Mouse (Mus musculus) brain, embryonic 14.5 days (tissue): ENCODE measurements around the gene Gtf2a2. TPM values are rescaled to one million over a fixed set of nuclear protein-coding genes. Genes with fewer than 3 reads are reported as not detected.

Experiments used
- DNase-seq: peaks from one replicate; pipeline ENCODE4 v3.0.0-alpha.2; 2011; ENCODE audit warnings: low read depth
- CTCF ChIP-seq: fragments of 200-500 bp; IDR thresholded peaks from 2 replicates; pipeline ENCODE4 v1.5.1; 2012; ENCODE audit warnings: inconsistent platforms, mild to moderate bottlenecking, moderate library complexity, borderline replicate concordance; ENCODE audit not compliant: insufficient read depth, insufficient read length; ENCODE audit errors: extremely low read depth
- POLR2A ChIP-seq: fragments of 200-500 bp; IDR thresholded peaks from 2 replicates; pipeline ENCODE4 v1.6.1; 2012; ENCODE audit warnings: mild to moderate bottlenecking, inconsistent platforms, borderline replicate concordance; ENCODE audit not compliant: poor library complexity, insufficient read depth, insufficient read length, severe bottlenecking; ENCODE audit errors: extremely low read depth
- polyA plus RNA-seq: library from polyadenylated mRNA; depleted of rRNA; stranded (reverse); fragments of >200 nt; gene quantifications from 2 replicates; pipeline ENCODE4 v1.2.3, GENCODE M21; 2012; rRNA removed

The Gtf2a2 gene
- polyA plus RNA-seq = 103 and 126 TPM in 2 replicates

DNA sequence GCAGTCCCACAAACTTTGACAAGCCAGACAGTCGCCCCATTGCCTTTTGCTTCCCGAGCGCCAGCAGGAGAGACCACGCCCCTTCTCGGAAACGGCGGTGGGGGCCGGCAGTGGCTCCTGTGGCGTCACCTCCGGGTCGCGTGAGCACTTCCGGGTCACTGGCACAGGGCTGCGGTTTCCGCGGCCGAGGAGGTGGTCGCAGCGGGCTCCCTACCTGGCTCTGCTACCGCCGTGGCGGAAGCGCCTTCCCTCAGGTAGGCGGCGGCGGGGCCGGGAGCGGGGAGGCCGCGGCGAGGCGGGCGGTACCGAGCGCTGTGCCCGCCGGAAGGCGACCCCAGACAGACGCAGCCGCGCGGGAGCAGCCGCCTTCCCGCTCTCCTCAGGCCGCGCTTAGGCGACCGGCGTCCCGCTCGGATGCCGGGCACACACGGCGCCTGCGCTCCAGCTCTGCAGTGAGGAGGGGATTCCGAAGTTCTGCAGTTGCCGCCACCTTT, at the start of gene Gtf2a2:
Gene Gtf2a2 (plus strand): TSS at position 143 of the 494 bp plus-strand sequence.
- TF ChIP-seq POLR2A (peak; percentile 92), CTCF (no peak)
- peak; percentile 97 for DNase-seq

DNA sequence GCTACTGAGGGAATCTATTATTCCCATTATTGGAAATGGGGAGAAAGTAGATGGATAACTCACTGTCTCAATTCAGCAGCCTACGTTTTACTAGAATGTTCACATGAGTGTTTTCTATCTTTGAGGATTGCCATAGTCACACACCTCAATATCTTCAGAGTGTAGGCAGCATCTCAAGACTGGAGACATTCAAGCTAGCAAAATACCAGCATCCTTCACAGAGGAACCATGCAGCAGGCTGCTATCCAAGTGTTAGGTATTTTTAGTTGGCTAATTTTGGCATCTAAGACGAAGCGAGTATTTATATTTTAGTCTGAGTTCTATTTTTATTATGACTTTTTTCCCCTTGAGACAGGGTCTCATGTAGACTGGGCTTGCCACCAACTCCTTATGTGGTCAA, 48.0 kb upstream of the Gtf2a2 start:
- DNase-seq = no peak
- TF ChIP-seq CTCF (no peak), POLR2A (no peak)

DNA sequence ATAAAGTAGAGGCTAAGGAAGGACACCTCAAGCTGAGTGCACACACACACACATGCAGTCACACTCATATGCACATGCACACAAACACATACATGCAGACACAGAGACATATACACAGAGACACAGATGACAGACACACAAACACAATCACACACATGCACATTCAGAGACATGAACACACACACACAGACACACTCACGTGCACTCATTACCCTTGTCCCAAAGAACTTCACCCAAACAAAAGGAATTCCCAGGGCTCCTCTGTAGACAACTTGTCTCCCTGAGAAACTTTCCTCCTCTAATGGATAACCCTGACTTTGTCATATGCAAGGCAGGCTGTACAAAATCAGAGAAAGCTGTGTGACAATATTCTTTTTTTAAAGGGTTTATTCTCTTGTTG, 26.8 kb upstream of the Gtf2a2 start:
- TF ChIP-seq POLR2A (no peak), CTCF (no peak)
- no peak for DNase-seq

DNA sequence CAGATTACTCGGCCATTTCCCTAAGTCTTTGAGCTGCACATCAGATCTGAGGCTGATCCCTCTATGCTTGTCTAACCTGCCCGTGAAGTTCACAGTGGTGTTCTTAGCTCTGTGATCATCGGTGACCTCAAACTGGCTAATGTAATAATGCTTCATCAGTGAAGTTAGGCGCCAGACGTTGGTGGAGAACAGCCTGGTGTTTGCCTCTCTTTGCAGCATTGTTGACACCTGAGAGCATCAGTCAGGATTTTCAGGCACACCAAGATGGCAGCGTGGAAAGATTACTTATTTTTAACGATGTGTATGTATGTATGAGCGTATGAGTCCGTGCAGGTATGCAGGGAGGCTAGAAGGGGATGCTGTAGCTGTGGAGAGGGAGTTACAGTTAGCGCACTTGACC, 26.3 kb upstream of the Gtf2a2 start:
- DNase-seq = no peak
- TF ChIP-seq CTCF (no peak), POLR2A (no peak)

DNA sequence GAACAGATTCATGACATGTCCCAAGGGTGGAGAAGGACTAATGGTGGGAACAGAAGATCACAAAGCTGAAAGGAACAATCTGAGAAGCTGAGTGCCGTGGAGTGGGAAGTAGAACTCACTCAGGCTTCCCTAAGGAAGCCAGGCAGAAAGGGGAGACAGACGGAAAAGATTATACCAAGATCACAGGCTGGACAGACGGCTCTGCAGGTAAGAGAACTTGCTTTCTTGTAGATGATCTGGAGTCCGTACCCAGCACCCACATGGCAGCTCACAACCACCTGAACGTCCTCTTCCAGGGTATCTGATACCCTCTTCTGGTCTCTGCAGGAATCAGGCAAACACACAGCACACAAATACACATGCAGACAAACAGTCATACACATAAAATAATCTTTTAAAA, 25.8 kb upstream of the Gtf2a2 start:
- TF ChIP-seq POLR2A (no peak), CTCF (no peak)
- no peak for DNase-seq

DNA sequence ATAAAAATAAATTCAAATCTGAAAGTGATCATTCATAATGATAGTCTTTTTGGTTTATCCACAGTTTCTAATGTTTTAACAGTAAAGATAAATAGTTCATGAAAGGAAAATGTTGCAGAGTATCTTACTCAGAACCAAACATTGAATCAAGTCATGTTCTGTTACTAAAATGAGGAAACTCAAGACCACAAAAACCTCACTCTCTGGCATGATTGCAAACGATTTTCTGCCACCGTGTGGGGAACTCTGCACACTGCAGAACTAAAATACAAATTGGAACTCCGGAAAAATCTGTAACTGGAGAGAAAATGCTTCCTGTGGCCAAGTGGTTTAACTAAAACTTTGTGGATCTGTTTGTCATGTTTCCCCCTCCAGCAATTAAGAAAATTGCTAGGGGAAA, 24.8 kb upstream of the Gtf2a2 start:
- peak; percentile 83 for DNase-seq
- no peak for TF ChIP-seq POLR2A
- peak; percentile 71; the same call in 1 of the 2 replicates for TF ChIP-seq CTCF

DNA sequence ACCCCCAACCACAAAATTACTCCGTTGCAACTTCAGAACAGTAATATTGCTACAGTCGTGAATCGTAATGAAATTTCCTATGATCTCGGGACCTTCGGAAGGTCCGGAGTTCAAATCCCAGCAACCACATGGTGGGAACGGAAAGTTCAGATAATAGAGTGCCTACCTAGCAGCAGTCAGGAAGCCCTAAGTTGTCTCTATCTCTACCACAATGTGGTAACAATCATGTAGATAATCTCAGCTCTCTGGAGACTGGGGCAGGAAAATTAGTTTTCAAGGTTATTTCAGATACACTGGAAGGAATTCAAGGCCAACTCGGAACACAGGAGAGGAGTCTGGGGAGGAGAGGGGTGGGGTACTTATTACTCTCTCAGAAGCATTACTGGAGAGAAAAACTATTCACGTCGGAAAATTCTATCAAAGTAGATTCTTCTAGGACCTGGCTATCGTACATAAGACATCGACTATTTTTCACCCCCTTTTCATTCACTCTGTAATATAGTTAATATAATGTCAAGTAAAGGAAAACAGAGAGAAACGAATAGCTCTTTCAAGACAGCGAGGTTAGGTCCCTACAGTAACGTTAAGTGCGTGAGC, 23.5 kb upstream of the Gtf2a2 start:
- TF ChIP-seq POLR2A = no peak
- no peak for TF ChIP-seq CTCF
- DNase-seq = no peak

DNA sequence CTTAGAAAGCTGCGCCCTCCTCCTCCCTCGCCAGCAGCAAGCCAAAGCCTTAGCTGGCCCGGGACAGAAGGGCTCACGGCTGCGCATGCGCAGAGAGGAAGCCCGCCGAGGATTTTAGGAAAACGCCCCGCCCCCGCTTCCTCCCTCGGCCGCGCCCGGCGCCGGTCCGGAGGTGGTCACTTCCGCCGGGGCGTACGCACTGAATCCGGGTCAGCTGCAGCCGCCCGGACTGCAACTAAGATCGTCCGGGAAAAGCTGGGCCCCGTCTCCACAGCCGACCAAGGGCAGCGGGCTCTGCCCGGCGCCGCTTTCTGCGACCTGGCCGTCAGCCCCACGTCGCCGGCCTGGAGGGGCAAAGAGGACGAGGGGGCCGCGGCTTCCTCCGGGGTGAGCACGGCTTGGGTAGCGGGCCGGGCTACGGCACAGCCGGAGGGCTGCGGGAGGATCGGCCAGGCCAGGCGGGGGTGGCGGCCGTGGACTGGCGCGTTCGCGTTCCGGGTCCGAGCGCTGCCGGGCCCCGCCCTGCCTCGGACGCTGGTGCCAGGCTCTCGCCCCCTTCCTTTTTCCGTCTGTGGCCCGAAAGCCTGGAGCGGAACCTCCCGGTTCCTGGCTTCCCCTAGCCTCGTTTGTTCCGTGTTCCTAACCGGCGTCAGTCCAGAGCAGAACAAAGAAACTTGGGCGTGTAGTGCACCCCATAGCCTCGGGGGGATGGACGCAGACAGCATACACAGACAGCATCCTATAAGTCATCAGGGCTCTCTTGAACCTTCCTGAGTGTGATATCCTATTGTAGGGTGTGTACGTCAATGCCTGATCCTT, 22.8 kb upstream of the Gtf2a2 start, which contains the start of gene Bnip2:
Gene Bnip2 (plus strand): TSS at position 164 of the 819 bp plus-strand sequence.
- 0 out of 2 replicates have a peak, but pooled peaks have one; percentile 70 for TF ChIP-seq POLR2A
- TF ChIP-seq CTCF = no peak
- DNase-seq = peak; percentile 97

DNA sequence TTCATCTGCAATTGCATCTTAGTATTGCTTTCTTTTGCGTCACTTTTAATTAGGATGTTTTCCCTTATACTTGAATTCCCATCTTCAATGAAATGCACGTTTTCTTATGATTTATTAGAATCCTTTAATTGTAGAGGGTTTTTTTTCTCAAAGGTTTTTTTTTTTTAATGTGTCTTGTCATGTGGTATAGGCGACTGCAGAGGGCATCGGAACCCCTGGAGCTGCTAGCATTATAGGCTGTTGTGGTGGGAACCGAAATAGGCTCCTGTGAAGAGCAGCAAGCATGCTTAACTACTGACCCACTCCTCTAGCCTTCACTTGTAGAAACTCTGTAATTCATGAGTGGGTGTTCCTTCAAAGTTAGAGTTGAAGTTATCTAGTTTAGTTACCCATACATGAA, 22.0 kb upstream of the Gtf2a2 start:
- peak; percentile 50 for DNase-seq
- TF ChIP-seq POLR2A = no peak
- peak; percentile 4; the same call in 1 of the 2 replicates for TF ChIP-seq CTCF

DNA sequence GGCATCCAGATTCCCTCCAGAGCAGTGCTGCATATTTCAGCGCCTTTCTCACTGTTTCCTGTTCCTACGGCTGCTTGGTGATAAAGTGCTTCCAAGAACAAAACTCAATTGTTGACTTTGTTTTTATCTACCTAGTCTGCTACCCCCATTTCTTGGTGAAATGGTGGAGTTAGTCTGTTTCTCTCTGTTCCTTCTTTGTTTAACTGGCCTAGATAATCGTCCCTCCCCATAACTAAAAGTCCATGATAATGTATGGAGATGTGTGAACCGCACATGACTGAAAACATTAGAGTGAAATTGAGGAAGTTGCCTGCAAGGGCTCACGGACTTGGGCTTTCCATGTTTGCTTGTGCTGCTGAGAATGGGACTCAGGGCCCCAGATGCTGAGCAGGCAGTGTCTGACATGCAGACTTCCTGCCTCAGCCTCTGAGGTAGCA, 19.5 kb upstream of the Gtf2a2 start:
- no peak for TF ChIP-seq CTCF
- TF ChIP-seq POLR2A = no peak
- no peak for DNase-seq

DNA sequence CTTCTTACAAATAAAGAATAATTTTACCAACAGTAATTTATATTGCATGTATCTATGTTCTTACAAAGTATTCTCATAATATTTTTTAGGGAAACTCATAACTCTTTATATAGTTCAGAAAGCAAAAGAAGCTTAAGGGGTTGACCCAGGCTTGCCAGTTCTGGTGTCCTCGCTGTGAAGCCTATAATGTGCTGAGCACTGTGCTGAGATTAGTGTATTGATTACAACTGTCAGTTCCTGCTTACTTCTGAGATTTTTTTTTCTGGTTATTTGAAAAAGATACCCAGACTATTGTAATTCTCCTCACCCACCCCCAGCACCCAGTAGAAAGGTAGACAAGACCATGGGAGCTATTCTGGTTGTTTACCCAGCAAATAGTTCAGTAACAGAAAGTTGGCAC, 18.9 kb upstream of the Gtf2a2 start:
- DNase-seq = no peak
- no peak for TF ChIP-seq POLR2A
- TF ChIP-seq CTCF = no peak
